Mouse (Mus musculus) midbrain, embryonic 10.5 days (tissue): ENCODE measurements at regions not wholly inside any gene's neighbourhood (a gene's known extent, or its start where the extent isn't known, plus 50 kb on each side); places are given as distances from the start of the nearest gene placed in this dataset.

ENCODE experiments used
- DNase-seq: peaks from one replicate; pipeline ENCODE4 v3.0.0-alpha.2; 2017; ENCODE audit warnings: low spot score
- H3K27ac ChIP-seq: fragments of 300-500 bp; sonication (generic); replicated peaks from 2 replicates; pipeline ENCODE4 v1.5.1; 2016; ENCODE audit warnings: mild to moderate bottlenecking
- H3K27me3 ChIP-seq: fragments of 300-500 bp; sonication (generic); 2 replicates; pipeline ENCODE4 v1.6.1; 2016; ENCODE audit warnings: low read depth, mild to moderate bottlenecking; ENCODE audit not compliant: poor library complexity, severe bottlenecking
- H3K36me3 ChIP-seq: fragments of 300-500 bp; sonication (generic); 2 replicates; pipeline ENCODE4 v1.6.1; 2016; ENCODE audit warnings: mild to moderate bottlenecking, moderate library complexity
- H3K4me1 ChIP-seq: fragments of 300-500 bp; sonication (generic); 2 replicates; pipeline ENCODE4 v1.6.1; 2016
- H3K4me3 ChIP-seq: fragments of 300-500 bp; sonication (generic); 2 replicates; pipeline ENCODE4 v1.5.1; 2016; ENCODE audit warnings: mild to moderate bottlenecking, moderate library complexity
- H3K9me3 ChIP-seq: fragments of 300-500 bp; sonication (generic); replicated peaks from 2 replicates; pipeline ENCODE4 v1.6.1; 2016; ENCODE audit warnings: mild to moderate bottlenecking
- WGBS: fragments of 180-500 bp; shearing (Covaris S2); methylation state at CpG from one replicate; pipeline ENCODE4 v1.1.7; 2016; 5-methylcytosine and 5-hydroxymethylcytosine counted together

- H3K27me3 ChIP-seq = no peaks in the 10 kb centered on the region
- H3K4me3 ChIP-seq = no peak overlapping the region
- H3K9me3 ChIP-seq = no peaks in the 10 kb centered on the region
- H3K27ac ChIP-seq = 0 out of 2 replicates have a peak overlapping the region, but pooled peaks have one; percentile 43
- no peaks in the 10 kb centered on the region for H3K36me3 ChIP-seq
- peaks cover 5% of the 10 kb centered on the region; the same call in 1 of the 2 replicates for H3K4me1 ChIP-seq
- peak; percentile 16 for DNase-seq
- 86% methylated on average over 12 of the region's 12 CpGs for WGBS
These were observed 118.9 kb upstream of the Irx6 start for GRCm38 (mm10) chr8:92555140-92555539.

- 0 out of 2 replicates have a peak overlapping the region, but pooled peaks have one; percentile 43 for H3K27ac ChIP-seq
- DNase-seq = no peak
- no peaks in the 10 kb centered on the region for H3K36me3 ChIP-seq
These were observed 118.5 kb upstream of the Irx6 start for GRCm38 (mm10) chr8:92555631-92556030.

GRCm38 (mm10) chr8:92562471-92562870 lies 111.6 kb upstream of the Irx6 start:
- DNase-seq = no peak
- peaks cover 7% of the 10 kb centered on the region; the same call in 1 of the 2 replicates for H3K27me3 ChIP-seq
- no peaks in the 10 kb centered on the region for H3K4me1 ChIP-seq
- no peak overlapping the region for H3K27ac ChIP-seq
- H3K36me3 ChIP-seq = no peaks in the 10 kb centered on the region
- no peak overlapping the region for H3K4me3 ChIP-seq
- 85% methylated on average over 5 of the region's 5 CpGs for WGBS
- no peaks in the 10 kb centered on the region for H3K9me3 ChIP-seq

More at GRCm38 (mm10) chr8:92555631-92556030, 118.5 kb upstream of the Irx6 start:
- Histone ChIP-seq H3K9me3 (no peaks in the 10 kb centered on the region), H3K4me1 (peaks cover 5% of the 10 kb centered on the region; the same call in 1 of the 2 replicates), H3K27me3 (0 out of 2 replicates have a peak, but pooled peaks cover 4% of the 10 kb centered on the region), H3K4me3 (no peak overlapping the region)
- WGBS = 73% methylated on average over 7 of the region's 7 CpGs

GRCm38 (mm10) chr8:92562962-92563361 lies 111.1 kb upstream of the Irx6 start:
- Histone ChIP-seq H3K4me1 (no peaks in the 10 kb centered on the region), H3K4me3 (no peak overlapping the region), H3K27ac (no peak overlapping the region), H3K36me3 (no peaks in the 10 kb centered on the region), H3K9me3 (no peaks in the 10 kb centered on the region), H3K27me3 (peaks cover 7% of the 10 kb centered on the region; the same call in 1 of the 2 replicates)
- 81% methylated on average over 5 of the region's 5 CpGs for WGBS
- DNase-seq = no peak

GRCm38 (mm10) chr8:92569650-92570049 lies 104.4 kb upstream of the Irx6 start:
- WGBS = 88% methylated on average over 10 of the region's 10 CpGs
- Histone ChIP-seq H3K36me3 (no peaks in the 10 kb centered on the region), H3K27me3 (no peaks in the 10 kb centered on the region), H3K4me3 (no peak overlapping the region), H3K4me1 (no peaks in the 10 kb centered on the region), H3K27ac (no peak overlapping the region), H3K9me3 (no peaks in the 10 kb centered on the region)
- no peak for DNase-seq

- Histone ChIP-seq H3K27me3 (no peaks in the 10 kb centered on the region), H3K9me3 (no peaks in the 10 kb centered on the region), H3K4me3 (no peak overlapping the region), H3K27ac (no peak overlapping the region), H3K4me1 (no peaks in the 10 kb centered on the region), H3K36me3 (no peaks in the 10 kb centered on the region)
- WGBS = 62% methylated on average over 2 of the region's 2 CpGs
- no peak for DNase-seq
These were observed 94.6 kb upstream of the Irx6 start for GRCm38 (mm10) chr8:92579446-92579845.

- no peak for DNase-seq
- Histone ChIP-seq H3K9me3 (no peaks in the 10 kb centered on the region), H3K4me1 (no peaks in the 10 kb centered on the region), H3K4me3 (no peak overlapping the region), H3K36me3 (no peaks in the 10 kb centered on the region), H3K27me3 (no peaks in the 10 kb centered on the region), H3K27ac (no peak overlapping the region)
- 89% methylated on average over 2 of the region's 2 CpGs for WGBS
These were observed 93.0 kb upstream of the Irx6 start for GRCm38 (mm10) chr8:92581051-92581450.

- Histone ChIP-seq H3K36me3 (no peaks in the 10 kb centered on the region), H3K4me3 (no peak overlapping the region), H3K27me3 (no peaks in the 10 kb centered on the region), H3K27ac (no peak overlapping the region), H3K9me3 (no peaks in the 10 kb centered on the region), H3K4me1 (peaks cover 4% of the 10 kb centered on the region; the same call in 1 of the 2 replicates)
- 89% methylated on average over 3 of the region's 3 CpGs for WGBS
- no peak for DNase-seq
These were observed 73.3 kb upstream of the Irx6 start for GRCm38 (mm10) chr8:92600766-92601165.

GRCm38 (mm10) chr8:92602973-92603372 lies 71.1 kb upstream of the Irx6 start:
- 74% methylated on average over 7 of the region's 7 CpGs for WGBS
- H3K4me1 ChIP-seq = peaks cover 4% of the 10 kb centered on the region; the same call in 1 of the 2 replicates
- H3K4me3 ChIP-seq = no peak overlapping the region
- H3K9me3 ChIP-seq = no peaks in the 10 kb centered on the region
- no peak overlapping the region for H3K27ac ChIP-seq
- DNase-seq = no peak
- no peaks in the 10 kb centered on the region for H3K27me3 ChIP-seq
- H3K36me3 ChIP-seq = no peaks in the 10 kb centered on the region

- H3K36me3 ChIP-seq = no peaks in the 10 kb centered on the region
- peaks cover 18% of the 10 kb centered on the region for H3K4me1 ChIP-seq
- no peak overlapping the region for H3K4me3 ChIP-seq
- WGBS = 92% methylated on average over 5 of the region's 5 CpGs
- no peaks in the 10 kb centered on the region for H3K9me3 ChIP-seq
- no peak for DNase-seq
- no peak overlapping the region for H3K27ac ChIP-seq
- no peaks in the 10 kb centered on the region for H3K27me3 ChIP-seq
These were observed 68.5 kb upstream of the Irx6 start for GRCm38 (mm10) chr8:92605631-92606030.

- H3K36me3 ChIP-seq = no peaks in the 10 kb centered on the region
- no peak for DNase-seq
- H3K4me3 ChIP-seq = no peak overlapping the region
- 90% methylated on average over 6 of the region's 6 CpGs for WGBS
- H3K9me3 ChIP-seq = no peaks in the 10 kb centered on the region
- no peak overlapping the region for H3K27ac ChIP-seq
- H3K27me3 ChIP-seq = no peaks in the 10 kb centered on the region
- peaks cover 24% of the 10 kb centered on the region for H3K4me1 ChIP-seq
These were observed 66.5 kb upstream of the Irx6 start for GRCm38 (mm10) chr8:92607604-92608003.

GRCm38 (mm10) chr8:92609908-92610307 lies 64.2 kb upstream of the Irx6 start:
- no peak overlapping the region for H3K4me3 ChIP-seq
- H3K36me3 ChIP-seq = no peaks in the 10 kb centered on the region
- no peak overlapping the region for H3K27ac ChIP-seq
- no peaks in the 10 kb centered on the region for H3K9me3 ChIP-seq
- no peaks in the 10 kb centered on the region for H3K27me3 ChIP-seq
- peaks cover 20% of the 10 kb centered on the region for H3K4me1 ChIP-seq
- WGBS = 80% methylated on average over 2 of the region's 2 CpGs
- DNase-seq = no peak

- no peaks in the 10 kb centered on the region for H3K36me3 ChIP-seq
- peaks cover 20% of the 10 kb centered on the region for H3K4me1 ChIP-seq
- no peak overlapping the region for H3K4me3 ChIP-seq
- no peaks in the 10 kb centered on the region for H3K9me3 ChIP-seq
- WGBS = 31% methylated on average over 6 of the region's 6 CpGs
- H3K27me3 ChIP-seq = no peaks in the 10 kb centered on the region
- DNase-seq = no peak
- 0 out of 2 replicates have a peak overlapping the region, but pooled peaks have one; percentile 46 for H3K27ac ChIP-seq
These were observed 63.5 kb upstream of the Irx6 start for GRCm38 (mm10) chr8:92610487-92611059.
